Mouse (Mus musculus): ENCODE measurements at regions not wholly inside any gene's neighbourhood (a gene's known extent, or its start where the extent isn't known, plus 50 kb on each side); places are given as distances from the start of the nearest gene placed in this dataset.

- no peak for DNase-seq (ENCODE audit: low spot score)
Measured at GRCm38 (mm10) chr9:56547291-56547977, 129.0 kb downstream of the Hmg20a start.

DNA sequence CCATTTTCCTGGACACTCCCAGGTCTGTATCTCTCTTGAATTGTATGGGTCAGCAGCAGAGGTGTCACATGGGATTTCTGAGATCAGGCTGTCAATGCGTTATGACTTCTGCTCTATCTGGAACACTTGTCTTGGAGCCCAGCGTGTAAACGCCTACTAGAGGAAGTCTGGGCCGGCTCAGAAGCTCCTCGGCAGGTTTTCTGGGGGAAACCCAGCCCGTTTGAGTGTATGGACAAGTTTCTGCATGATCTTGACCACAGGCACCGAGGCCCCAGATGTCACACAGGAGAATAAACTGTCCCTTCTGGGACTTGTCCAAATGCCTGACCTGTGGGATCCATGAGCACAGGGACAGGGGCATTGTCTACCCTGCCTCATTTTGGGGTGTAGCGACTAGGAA, 131.4 kb downstream of the Hmg20a start:
- peak; percentile 62 for DNase-seq (ENCODE audit: low spot score)

GRCm38 (mm10) chr9:56550178-56550577, 131.8 kb downstream of the Hmg20a start:
- DNase-seq (ENCODE audit: low spot score): no peak

- no peak for DNase-seq (ENCODE audit: low spot score)
Measured at GRCm38 (mm10) chr9:56551376-56552186, 133.2 kb downstream of the Hmg20a start.

DNA sequence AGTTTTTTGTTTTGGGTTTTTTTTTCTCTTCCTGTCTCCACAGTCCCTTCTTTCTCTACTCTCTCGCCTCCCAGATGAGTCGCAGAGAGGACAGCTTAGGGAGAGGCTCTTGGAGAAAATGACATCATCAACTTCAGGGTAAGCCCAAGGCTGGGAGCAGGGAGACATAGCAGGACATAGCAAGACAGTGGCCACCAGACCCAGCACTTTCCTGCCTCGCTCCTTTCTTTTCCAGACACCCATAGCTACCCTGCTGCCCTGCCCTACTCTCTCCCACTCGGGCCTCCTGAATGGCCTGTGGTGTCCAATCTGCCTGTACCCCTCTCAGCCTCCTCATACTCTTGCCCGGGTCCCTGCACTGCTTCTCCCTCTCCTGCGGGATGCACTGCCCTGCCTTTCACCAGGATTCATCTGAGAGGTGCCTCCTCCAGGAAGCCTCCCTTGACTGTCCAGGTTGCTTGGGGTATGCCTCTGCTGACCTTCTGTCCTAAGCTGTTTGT, 133.8 kb downstream of the Hmg20a start:
- DNase-seq (ENCODE audit: low spot score): no peak

- peak; percentile 87 for DNase-seq (ENCODE audit: low spot score)
Measured at GRCm38 (mm10) chr9:56552766-56553165, 134.4 kb downstream of the Hmg20a start.

- DNase-seq (ENCODE audit: low spot score): no peak
Measured at GRCm38 (mm10) chr9:56553626-56554025, 135.2 kb downstream of the Hmg20a start.

GRCm38 (mm10) chr9:56554096-56554495, 135.7 kb downstream of the Hmg20a start:
- DNase-seq (ENCODE audit: low spot score): no peak

DNA sequence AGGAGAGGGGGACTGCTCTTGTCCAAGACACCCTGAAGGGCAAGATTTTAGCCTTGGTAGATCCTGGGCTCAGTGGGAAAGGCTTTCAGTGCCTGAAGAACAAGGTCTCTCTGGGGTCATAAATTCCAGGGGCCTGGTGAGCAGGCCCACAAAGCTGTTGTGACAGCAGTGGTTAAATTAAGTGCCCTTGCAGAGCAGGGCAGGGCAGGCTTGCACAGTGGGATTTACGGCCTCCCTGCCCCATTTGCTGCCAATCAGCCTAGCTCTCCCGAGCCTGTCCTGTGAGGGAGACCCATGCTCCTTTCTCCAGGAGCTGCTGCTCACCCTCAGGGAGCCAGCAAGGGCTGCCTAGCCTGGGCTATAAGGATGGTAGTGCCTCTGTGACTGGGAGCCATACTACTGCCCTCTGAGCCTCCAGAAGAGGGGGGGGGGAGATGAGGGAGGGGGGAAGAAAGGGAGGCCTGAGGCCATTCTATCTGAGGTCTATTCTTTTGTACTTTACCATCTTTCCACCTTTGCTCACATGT, 141.3 kb downstream of the Hmg20a start:
- no peak for DNase-seq (ENCODE audit: low spot score)

- DNase-seq (ENCODE audit: low spot score): no peak
Measured at GRCm38 (mm10) chr9:56562440-56562839, 144.0 kb downstream of the Hmg20a start.

DNA sequence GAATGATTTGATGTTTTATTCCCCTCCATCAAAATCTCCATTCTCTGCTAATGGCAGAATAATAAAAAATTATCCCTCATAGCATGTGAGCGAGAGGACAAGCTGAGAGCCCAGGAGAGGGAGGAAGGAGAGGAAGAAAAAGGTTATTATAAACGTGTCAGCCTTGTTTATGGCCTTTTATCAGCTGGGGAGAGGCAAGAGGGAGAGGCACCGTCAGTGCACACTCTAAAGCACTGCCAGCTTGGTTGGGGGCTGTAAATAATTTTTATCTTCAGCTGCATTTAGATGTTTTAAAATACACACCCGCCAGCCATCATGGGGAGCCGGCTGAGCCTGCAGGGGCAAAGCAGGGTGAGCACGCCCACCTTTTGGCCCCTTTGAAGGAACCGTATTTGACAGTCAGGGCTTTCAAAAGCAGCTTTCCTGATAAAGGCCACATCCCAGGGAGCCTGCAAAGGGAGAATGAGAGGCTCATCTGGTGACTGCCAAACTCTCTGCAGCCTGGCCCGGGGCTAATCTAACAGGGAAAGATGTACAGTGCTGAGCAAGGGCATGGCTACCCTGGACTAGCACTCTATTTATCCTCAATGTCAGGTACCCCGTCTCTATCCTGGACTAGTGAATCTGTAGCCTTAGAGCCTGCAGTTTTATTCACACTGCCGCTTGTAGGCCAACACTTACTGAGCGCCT, 145.8 kb downstream of the Hmg20a start:
- no peak for DNase-seq (ENCODE audit: low spot score)

Data from urinary bladder, postnatal 14 days (tissue).